Mouse (Mus musculus) midbrain, postnatal 0 days (tissue): ENCODE measurements at regions not wholly inside any gene's neighbourhood (a gene's known extent, or its start where the extent isn't known, plus 50 kb on each side); places are given as distances from the start of the nearest gene placed in this dataset.

Experiments
- ATAC-seq: fragments of 200-750 bp; cut with Nextera tagmentation; 2 replicates; pipeline ENCODE4 v1.8.0; 2017; ENCODE audit warnings: moderate number of reproducible peaks, mild to moderate bottlenecking, moderate TSS enrichment, moderate library complexity; ENCODE audit not compliant: low FRiP score
- DNase-seq: peaks from one replicate; pipeline ENCODE4 v3.0.0-alpha.2; 2015; ENCODE audit warnings: low spot score
- H3K27ac ChIP-seq: fragments of 300-500 bp; sonication (generic); 2 replicates; pipeline ENCODE4 v1.5.1; 2014; ENCODE audit warnings: low read depth, mild to moderate bottlenecking, low read length, mixed read lengths
- H3K27me3 ChIP-seq: fragments of 300-500 bp; sonication (generic); 2 replicates; pipeline ENCODE4 v1.6.1; 2014; ENCODE audit warnings: low read length, control low read depth, mixed read lengths; ENCODE audit not compliant: insufficient read depth
- H3K36me3 ChIP-seq: fragments of 300-500 bp; sonication (generic); 2 replicates; pipeline ENCODE4 v1.6.1; 2014; ENCODE audit warnings: low read length, control low read depth, mixed read lengths; ENCODE audit not compliant: insufficient read depth
- H3K4me1 ChIP-seq: fragments of 300-500 bp; sonication (generic); 2 replicates; pipeline ENCODE4 v1.6.1; 2014; ENCODE audit warnings: mild to moderate bottlenecking, control low read depth, antibody characterized with exemption, low read length, mixed read lengths; ENCODE audit not compliant: insufficient read depth
- H3K4me2 ChIP-seq: fragments of 300-500 bp; sonication (generic); 2 replicates; pipeline ENCODE4 v1.6.1; 2014; ENCODE audit warnings: low read depth, mild to moderate bottlenecking, low read length, mixed read lengths; ENCODE audit not compliant: poor library complexity, severe bottlenecking
- H3K4me3 ChIP-seq: fragments of 300-500 bp; sonication (generic); 2 replicates; pipeline ENCODE4 v1.5.1; 2014; ENCODE audit warnings: low read depth, mild to moderate bottlenecking, low read length, moderate library complexity
- H3K9ac ChIP-seq: fragments of 300-500 bp; sonication (generic); replicated peaks from 2 replicates; pipeline ENCODE4 v1.6.1; 2014; ENCODE audit warnings: mild to moderate bottlenecking, low read length, moderate library complexity, mixed read lengths; ENCODE audit not compliant: poor library complexity, severe bottlenecking
- H3K9me3 ChIP-seq: fragments of 300-500 bp; sonication (generic); 2 replicates; pipeline ENCODE4 v1.6.1; 2016; ENCODE audit warnings: low read length, control low read depth
- CTCF ChIP-seq: IDR thresholded peaks from 2 replicates; pipeline ENCODE4 v1.5.1; 2016; ENCODE audit warnings: antibody characterized with exemption, mild to moderate bottlenecking
- WGBS: fragments of 180-500 bp; shearing (Covaris S2); extraction: QIAGEN DNeasy Blood & Tissue Kit; methylation state at CpG from one replicate; pipeline ENCODE4 v1.1.7; 2014; 5-methylcytosine and 5-hydroxymethylcytosine counted together

DNA sequence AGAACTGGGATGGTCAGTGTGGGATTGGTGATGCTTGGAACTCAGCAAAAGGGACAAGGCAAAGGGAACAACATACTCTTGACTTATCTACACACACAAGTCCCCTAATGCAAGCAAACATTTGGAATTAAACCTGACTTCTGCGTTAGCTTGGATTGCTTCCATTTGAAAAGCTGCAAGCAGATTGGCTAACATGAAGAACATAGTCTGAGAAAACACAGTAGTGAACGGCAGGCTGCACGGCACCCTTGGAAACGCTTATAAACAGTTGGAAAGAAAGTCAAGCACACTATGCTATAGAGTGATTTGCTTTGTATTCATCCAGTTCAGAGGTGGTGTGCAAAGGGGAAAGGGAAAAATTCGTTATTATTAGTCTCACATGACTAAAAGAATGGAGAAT lies 387.9 kb upstream of the Igfbp7 start:
- ATAC-seq (no peak), DNase-seq (no peak)
- Histone ChIP-seq H3K9me3 (no peaks in the 10 kb centered on the region), H3K27ac (no peak overlapping the region), H3K4me3 (no peak overlapping the region), H3K9ac (no peak overlapping the region), H3K4me2 (no peak overlapping the region), H3K4me1 (no peaks in the 10 kb centered on the region), H3K27me3 (no peaks in the 10 kb centered on the region), H3K36me3 (no peaks in the 10 kb centered on the region)
- 81% methylated on average over 5 of the region's 5 CpGs for WGBS
- no peak for TF ChIP-seq CTCF

DNA sequence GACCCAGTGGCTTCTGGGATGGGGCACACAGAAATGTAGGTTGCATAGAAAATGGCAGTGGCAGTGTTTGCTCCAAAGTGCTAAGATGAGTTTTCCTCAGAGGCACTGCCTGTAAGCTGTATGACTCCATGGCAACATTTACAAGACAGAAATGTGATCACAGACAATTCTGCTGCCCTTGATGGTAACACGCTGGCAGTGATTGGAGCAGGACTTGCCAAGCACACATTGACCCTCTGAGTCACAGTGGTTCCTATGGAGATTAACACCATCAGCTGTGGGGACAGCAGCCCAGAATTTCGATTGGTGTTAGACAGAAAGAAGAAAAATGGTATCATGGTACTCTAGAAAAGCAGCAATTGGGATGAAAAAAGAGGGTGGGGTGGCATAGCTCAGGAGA lies 376.1 kb upstream of the Igfbp7 start:
- Histone ChIP-seq H3K27ac (no peak overlapping the region), H3K9me3 (no peaks in the 10 kb centered on the region), H3K9ac (no peak overlapping the region), H3K4me1 (no peaks in the 10 kb centered on the region), H3K4me2 (no peak overlapping the region), H3K4me3 (no peak overlapping the region), H3K27me3 (no peaks in the 10 kb centered on the region), H3K36me3 (no peaks in the 10 kb centered on the region)
- no peak for ATAC-seq
- 54% methylated on average over 2 of the region's 2 CpGs for WGBS
- peak; percentile 39 for DNase-seq
- TF ChIP-seq CTCF: no peak

DNA sequence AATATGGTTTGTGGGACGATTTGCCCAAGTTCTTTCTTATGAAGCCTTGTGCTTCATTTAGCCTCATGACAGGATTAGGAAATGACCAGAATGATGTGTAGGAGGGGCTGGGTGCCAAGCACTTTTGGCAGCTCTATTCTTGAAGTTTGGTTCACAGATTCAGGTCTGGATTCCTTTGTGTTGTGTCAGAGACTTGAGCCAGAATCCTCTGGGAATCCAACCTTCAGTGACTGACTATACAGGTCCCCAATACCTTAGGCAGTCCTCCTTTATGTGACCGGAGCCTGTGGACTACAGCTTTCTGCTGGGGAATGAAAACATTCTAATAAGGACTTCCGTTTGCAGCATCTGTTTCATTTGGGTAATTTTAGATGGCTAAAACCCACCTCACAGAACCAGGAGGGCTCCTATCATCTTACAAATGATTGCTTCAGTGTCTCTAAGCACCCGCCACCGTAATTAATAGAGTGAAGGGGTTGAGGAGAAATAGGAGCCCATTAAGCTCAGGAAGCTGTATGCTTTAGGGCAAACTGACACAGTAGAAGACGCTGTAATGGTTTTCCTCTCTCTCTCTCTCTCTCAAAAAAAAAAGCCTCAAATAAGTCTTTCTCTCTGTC lies 354.7 kb upstream of the Igfbp7 start:
- Histone ChIP-seq H3K4me1 (no peaks in the 10 kb centered on the region), H3K4me3 (no peak overlapping the region), H3K27ac (no peak overlapping the region), H3K27me3 (no peaks in the 10 kb centered on the region), H3K36me3 (no peaks in the 10 kb centered on the region), H3K4me2 (no peak overlapping the region), H3K9me3 (no peaks in the 10 kb centered on the region), H3K9ac (no peak overlapping the region)
- no peak for TF ChIP-seq CTCF
- peak; percentile 39 for DNase-seq
- 58% methylated on average over 6 of the region's 6 CpGs for WGBS
- no peak for ATAC-seq

DNA sequence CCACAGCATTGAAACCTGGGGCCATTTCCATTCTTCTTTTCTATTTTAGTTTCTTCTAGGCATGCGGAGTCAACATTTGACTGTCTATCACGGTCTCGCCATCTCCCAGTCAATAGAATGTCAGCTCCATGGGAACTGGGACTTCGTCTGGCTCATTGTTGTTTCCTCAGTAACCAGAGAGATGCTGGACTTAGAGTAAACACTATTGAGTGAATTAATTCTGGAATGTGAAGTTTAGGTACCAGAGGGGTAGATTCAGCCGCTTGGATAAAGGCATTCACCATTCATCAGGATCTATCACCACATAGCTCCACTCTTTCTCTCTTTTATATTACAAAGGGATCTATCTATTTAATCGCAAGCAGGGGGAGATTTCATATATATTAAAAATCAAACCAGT lies 354.2 kb upstream of the Igfbp7 start:
- 68% methylated on average over 6 of the region's 6 CpGs for WGBS

DNA sequence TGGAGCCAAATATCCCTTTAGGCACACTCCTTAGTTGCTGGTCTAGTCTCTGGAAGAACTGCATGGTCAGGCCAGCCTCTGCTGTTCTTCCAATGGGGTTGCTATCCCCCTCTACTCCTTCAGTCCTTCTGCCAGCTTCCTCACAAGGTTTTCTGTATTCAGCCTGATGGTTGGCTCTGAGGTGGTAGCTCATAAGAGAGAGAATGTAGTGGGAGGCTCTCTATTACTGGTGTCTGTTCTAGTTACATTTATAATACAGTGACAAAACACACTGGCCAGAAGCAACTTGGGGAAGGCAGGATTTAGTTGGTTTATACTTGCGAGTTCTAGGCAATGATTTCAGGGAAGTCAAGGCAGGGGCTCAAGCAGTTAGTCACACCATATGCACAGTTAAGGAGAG lies 341.1 kb upstream of the Igfbp7 start:
- H3K27ac ChIP-seq: no peak overlapping the region
- no peak overlapping the region for H3K4me2 ChIP-seq
- H3K4me3 ChIP-seq: no peak overlapping the region
- no peaks in the 10 kb centered on the region for H3K9me3 ChIP-seq
- H3K27me3 ChIP-seq: no peaks in the 10 kb centered on the region
- ATAC-seq: no peak
- H3K36me3 ChIP-seq: no peaks in the 10 kb centered on the region
- no peak overlapping the region for H3K9ac ChIP-seq
- DNase-seq: no peak
- WGBS: 91% methylated on average over 1 of the region's 1 CpGs
- no peaks in the 10 kb centered on the region for H3K4me1 ChIP-seq
- TF ChIP-seq CTCF: no peak

More for the DNA sequence above, 354.2 kb upstream of the Igfbp7 start:
- ATAC-seq: no peak
- H3K27me3 ChIP-seq: no peaks in the 10 kb centered on the region
- H3K4me3 ChIP-seq: no peak overlapping the region
- no peak for TF ChIP-seq CTCF
- H3K27ac ChIP-seq: no peak overlapping the region
- H3K9me3 ChIP-seq: no peaks in the 10 kb centered on the region
- no peaks in the 10 kb centered on the region for H3K4me1 ChIP-seq
- H3K36me3 ChIP-seq: no peaks in the 10 kb centered on the region
- DNase-seq: no peak
- no peak overlapping the region for H3K4me2 ChIP-seq
- H3K9ac ChIP-seq: no peak overlapping the region

DNA sequence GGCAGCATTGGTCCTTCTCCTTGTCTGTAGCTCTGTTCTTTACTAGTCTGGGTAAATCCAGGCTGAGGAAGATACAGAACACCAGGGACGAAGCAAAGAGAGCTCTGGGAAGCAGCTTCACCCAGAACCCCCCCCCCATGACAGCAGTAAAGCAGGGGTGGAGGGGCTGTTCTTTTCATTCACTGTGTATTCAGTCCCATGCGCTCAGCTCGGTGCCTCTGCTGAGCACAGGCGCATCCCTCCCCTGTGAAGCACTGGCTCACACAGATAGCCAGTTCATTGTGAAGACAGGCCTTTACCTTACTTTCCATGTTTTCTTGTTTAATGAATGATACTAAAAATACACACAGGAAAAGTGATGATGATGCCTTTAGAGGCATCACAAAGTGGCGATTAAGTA lies 338.8 kb upstream of the Igfbp7 start:
- TF ChIP-seq CTCF: no peak
- ATAC-seq: no peak

More for the DNA sequence above, 338.8 kb upstream of the Igfbp7 start:
- Histone ChIP-seq H3K36me3 (no peaks in the 10 kb centered on the region), H3K4me3 (no peak overlapping the region), H3K9me3 (no peaks in the 10 kb centered on the region), H3K9ac (no peak overlapping the region), H3K27ac (no peak overlapping the region), H3K4me2 (no peak overlapping the region), H3K4me1 (no peaks in the 10 kb centered on the region), H3K27me3 (no peaks in the 10 kb centered on the region)
- no peak for DNase-seq
- 55% methylated on average over 5 of the region's 5 CpGs for WGBS
